Mouse (Mus musculus) thymus, postnatal 0 days (tissue): ENCODE data around the gene Arhgef25. TPM values are rescaled to one million over a fixed set of nuclear protein-coding genes. Genes with fewer than 3 reads are reported as not detected.
"Not testable (repeated sequence)": the region's sequence is repeated elsewhere in the genome, so short reads cannot be mapped to it uniquely, and the experiment has no call there.

Experiments
- DNase-seq: peaks from one replicate; pipeline ENCODE4 v3.0.0-alpha.2; 2015; ENCODE audit warnings: low spot score
- polyA plus RNA-seq: library from polyadenylated mRNA; unstranded; fragments of >200 nt; fragmentation: Nextera tagmentation; extraction: Ambion mirVana; gene quantifications from 2 replicates; pipeline ENCODE4 v1.2.1, GENCODE M21; 2015

Gene Arhgef25
- polyA plus RNA-seq, 1 experiment from 2014 or later = 3.7 TPM

DNA sequence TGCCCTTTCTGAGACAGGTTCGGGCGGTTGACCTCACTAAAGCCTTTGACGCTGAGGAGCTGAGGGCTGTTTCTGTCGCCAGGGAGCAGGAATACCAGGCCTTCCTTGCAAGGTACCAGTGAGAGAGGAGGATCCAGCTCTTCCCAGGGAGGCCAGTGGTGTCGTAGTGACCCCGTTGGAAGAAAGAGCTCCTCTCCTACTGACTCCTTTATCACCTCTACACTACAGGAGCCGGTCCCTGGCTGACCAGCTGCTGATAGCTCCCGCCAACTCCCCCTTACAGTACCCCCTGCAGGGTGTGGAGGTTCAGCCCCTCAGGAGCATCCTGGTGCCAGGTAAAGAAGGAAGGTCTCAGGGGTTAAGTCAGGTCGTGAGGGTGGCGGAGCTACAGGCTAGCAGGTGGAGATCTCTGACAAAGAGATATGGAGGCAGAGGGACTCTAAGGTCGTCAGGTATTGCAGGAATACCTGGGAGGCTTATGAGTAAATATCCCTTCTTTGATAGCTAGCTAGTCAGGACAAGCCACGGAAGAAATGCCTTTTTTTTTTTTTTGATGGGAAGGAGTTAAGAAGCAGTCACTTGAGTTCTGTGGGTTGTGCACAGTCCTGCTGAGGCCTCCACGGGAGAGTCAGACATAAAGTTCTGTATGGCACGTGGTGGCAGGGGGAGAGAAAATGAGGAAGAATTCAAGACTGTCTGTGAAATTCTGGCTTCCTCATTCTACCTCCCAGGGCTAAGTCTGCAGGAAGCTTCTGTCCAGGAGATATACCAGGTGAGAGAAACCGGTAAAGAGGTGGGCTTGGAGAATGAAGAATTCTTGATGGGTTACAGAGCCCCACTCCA is 22.9 kb downstream of the Arhgef25 start:
- DNase-seq = no peak

DNA sequence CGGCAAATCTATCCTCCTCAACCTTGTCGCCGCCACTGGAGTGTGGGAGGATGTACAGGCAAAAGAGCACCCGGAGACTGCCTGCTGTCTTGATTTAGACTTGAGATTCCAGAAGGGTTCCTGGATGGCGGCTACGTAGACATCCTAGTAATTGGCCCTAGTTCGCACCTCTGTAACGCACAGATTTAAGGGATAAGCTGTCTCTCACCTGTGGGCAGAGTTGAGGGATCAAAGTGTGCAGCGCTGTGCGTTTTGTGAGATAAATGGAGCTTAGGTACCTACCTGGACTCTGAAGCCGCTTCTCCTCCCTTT is 23.5 kb downstream of the Arhgef25 start:
- peak; percentile 64 for DNase-seq

DNA sequence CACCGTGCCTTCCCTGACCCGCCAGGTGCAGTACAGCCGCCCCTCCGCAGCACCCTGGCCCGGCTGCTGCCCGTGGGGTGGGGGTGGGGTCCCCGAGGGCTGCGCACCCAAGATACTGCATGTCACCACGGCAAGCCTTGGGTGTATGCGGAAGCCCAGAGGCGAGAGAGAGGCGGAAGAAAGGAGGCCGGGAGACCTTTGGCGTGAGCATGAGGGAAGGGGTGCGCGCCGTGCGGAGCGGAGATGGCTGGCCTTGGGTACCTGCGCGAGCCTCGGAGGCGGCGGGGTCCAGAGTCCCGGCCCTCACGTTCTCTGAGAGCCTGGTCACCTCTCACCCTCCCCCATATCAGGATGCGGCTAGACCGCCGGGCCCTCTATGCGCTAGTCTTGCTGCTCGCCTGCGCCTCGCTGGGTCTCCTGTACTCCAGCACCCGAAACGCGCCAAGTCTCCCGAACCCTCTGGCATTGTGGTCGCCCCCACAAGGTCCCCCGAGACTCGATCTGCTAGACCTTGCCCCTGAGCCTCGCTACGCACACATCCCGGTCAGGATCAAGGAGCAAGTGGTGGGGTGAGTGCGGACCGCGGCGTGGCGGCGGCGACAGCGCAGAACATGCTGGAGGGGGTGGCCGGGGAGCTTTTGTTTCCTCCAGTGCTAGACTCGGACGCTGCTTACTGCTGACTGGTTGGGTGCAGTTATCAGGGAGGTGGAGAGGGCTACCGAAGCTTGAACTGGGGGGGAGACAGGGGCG is 24.1 kb downstream of the Arhgef25 start:
- peak; percentile 79 for DNase-seq

GRCm38 (mm10) chr10:127165354-127165653 is 24.6 kb downstream of the Arhgef25 start:
- no peak for DNase-seq

GRCm38 (mm10) chr10:127164631-127165353 is 25.1 kb downstream of the Arhgef25 start, which contains the start of gene B4galnt1:
B4galnt1 (plus strand) TSS chr10:127165225.
- DNase-seq = peak; percentile 91

DNA sequence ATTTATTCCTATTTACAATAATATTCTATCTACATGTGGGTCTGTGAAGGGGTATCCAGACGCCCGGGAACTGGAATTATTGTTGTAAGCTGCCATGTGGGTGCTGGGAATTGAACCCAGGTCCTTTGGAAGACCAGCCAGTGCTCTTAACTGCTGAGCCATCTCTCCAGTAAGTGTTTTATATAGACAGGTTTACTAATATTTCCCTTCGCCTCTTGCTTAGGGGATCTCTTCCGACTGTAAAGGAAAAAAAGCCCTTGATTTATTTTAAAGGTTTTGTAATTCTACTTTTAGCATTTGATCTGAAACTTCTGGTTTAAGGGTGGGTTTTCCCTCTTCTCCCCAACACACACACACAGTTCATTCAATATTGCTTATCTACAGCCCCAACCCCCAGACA is 25.7 kb downstream of the Arhgef25 start:
- no peak for DNase-seq

GRCm38 (mm10) chr10:127162771-127163261 is 27.1 kb downstream of the Arhgef25 start:
- peak; percentile 89 for DNase-seq

DNA sequence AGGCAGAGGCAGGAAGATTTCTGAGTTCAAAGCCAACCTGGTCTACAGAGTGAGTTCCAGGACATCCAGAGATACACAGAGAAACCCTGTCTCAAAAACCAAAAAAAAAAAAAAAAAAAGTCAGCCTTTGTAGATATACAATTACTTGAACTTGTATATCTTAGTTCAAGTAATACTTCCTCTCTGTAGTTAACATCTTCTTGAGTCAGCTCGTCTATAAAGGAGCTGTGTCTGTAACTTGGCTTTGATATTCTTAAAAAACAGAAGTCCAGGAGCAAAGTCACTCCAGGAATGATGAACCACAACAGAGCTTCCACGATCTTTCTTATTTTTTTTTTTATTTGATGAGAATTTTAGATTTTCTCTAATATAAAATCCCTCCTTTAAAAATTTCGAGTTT is 29.2 kb downstream of the Arhgef25 start:
- no peak for DNase-seq

DNA sequence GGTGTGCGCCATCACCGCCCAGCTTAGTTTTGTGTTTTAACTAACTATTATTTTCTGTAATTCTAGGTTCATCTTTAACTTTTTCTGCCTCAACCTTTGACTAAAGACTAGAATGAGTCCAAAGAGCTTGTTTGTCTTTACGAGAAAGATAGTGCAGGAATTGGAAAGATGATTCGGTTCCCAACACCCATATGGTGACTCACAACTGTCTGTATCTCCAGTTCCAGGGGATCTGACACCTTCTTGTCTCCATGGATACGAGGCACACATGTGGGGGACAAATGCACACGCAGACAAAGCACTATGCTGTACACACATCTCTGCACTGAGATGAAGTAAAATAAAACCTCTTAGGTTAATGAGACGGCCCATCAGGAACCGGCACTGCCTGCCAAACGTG is 29.8 kb downstream of the Arhgef25 start:
- no peak for DNase-seq

DNA sequence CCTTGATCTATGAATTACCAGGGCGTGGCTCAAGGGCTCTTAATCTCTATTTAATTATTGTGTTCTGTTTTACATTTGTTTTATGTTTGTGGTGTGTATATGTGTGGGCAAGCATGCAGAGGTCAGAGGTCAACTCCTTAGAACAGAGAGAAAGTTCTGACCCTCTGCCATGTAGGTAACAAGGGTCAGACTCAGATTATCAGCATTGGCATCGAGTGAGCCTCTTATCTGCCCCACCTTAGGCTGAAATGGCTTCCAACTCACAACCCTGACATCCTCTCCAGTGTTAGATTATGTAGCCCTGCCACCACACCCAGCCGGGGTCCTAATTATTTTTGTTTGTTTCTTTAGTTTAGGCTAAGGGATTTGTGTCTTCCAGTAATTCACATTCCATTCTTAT is 31.4 kb downstream of the Arhgef25 start:
- DNase-seq = no peak

- DNase-seq = no peak
Observed at GRCm38 (mm10) chr10:127156511-127156910, 33.4 kb downstream of the Arhgef25 start.

GRCm38 (mm10) chr10:127156089-127156488 is 33.8 kb downstream of the Arhgef25 start:
- DNase-seq = no peak

DNA sequence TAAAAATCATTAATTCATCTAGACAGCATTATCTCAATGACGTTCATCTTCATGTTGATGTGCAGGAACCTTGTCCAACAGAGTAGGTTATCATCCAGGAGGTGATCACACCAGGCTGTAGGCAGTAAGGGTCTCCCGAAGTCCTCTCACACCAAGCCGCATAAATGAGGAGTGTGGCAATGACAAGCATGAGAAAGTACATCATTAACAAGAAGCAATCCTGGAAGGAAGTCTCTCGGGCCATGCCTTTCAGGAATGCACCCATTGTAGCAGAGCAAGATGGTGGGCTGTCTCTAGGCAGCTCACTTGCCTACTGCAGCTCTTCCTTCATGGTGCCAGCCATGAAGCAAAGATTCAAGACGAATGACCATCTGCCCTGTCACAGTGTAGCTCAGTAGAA is 35.2 kb downstream of the Arhgef25 start:
- no peak for DNase-seq

DNA sequence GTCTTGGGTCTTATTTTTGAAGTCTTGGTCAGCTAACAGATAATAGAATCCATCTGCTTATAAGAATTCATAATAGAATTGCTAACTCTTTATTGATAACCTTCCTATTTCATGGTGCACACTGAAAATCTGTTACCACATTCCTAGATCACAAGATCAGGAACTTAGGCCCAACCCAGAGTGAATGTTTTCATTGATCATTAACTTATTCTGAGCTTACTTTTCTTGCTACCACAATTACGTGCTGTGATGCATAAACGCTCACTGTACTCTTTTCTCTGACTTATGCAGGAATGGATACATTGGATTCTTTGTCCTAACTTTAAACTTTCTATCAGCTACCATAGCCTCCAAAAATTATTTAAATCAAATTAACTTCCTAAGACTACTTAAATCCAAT is 35.6 kb downstream of the Arhgef25 start:
- DNase-seq = no peak

- no peak for DNase-seq
Observed at GRCm38 (mm10) chr10:127153323-127153722, 36.6 kb downstream of the Arhgef25 start.

GRCm38 (mm10) chr10:127152556-127152955 is 37.3 kb downstream of the Arhgef25 start:
- not testable (repeated sequence) for DNase-seq

DNA sequence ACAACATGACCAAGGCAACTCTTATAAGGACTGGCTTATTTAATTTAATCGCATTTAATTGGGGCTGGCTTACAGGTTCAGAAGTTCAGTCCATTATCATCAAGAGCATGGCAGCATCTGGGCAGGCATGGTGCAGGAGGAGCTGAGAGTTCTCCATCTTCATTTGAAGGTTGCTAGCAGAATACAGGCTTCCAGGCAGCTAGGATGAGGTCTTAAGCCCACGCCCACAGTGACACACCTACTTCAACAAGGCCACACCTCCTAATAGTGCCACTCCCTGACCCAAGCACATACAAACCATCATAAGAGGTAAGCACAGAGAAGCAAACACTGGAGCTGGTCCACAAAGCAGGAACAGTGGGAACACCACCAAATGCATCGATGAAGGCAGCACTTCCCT is 38.6 kb downstream of the Arhgef25 start:
- DNase-seq = not testable (repeated sequence)

GRCm38 (mm10) chr10:127150471-127150872 is 39.4 kb downstream of the Arhgef25 start:
- no peak for DNase-seq

DNA sequence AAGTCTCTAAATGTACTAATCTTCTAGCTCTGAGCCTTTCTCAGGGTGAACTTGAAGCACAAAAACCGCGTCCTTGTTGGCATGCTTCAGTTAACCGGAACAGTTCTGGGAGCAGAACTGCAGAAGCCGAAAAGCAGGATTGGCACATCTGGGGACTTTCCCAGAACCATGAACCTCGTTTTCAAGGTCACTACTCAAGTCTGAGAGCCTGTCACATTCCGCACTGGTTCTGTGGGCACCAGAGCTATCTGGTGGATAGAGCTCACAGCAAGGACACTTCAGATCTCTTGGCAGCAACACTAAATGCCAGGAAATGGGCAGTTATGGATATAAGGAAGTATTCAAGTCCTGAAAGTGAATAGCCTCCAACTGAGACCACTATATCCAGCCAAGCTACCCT is 42.7 kb downstream of the Arhgef25 start:
- no peak for DNase-seq

DNA sequence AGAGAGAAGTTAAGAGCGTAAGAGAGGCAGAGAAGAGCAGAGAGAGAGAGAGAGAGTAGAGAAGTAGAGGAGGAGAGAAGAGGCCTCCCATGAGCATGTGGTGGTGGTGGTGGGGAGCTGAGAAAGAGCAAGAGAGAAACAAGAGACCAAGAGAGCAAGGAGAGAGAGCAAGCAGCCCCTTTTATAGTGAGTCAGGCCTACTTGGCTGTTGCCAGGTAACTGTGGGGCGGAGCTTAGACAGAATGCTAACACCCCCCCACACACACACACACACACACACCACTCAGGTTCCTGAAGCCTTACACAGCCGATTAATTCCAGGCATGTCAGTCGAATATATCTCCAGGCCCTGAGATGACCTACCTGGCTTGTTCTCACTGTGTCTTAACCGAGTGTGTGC is 44.6 kb downstream of the Arhgef25 start:
- DNase-seq = no peak

DNA sequence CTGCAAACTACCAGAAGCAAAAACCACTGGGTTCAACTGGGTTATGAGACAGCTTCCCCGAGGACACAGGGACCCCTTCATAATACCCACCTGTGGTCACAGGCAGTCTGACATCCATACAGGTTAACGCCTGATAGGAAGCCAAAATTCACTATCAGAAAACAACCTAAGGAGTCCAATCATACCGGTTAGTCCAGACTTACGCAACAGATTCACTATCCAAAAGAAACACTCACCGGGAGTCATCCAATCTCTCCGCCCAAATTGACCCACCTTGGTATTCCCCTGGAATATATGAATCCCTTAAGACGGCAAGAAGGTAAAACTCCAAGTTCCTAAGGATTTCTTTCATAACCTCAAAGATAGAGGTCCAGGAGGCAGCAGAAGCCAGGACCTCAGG is 45.3 kb downstream of the Arhgef25 start:
- no peak for DNase-seq

DNA sequence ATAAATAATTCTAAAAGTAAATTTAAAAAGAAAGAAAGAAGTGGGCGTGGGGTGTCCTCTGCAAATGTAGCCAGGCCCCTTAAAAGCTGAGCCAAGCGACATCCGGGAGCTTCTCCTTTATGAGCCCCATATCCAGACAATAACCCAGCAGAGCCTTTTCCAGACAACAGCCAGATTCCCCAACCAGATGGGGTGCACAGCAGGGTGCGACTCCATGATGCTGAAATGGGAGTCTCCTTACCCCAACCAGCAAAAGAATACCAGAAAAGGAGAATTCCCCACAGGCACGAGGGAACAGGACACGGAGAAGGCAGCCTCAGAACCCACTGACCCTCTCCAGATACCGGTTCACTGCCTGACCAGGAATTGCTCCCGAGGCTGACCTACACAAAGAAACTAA is 46.7 kb downstream of the Arhgef25 start:
- DNase-seq = no peak
